Mouse (Mus musculus): ENCODE data around the gene Plekha6. TPM values are rescaled to one million over a fixed set of nuclear protein-coding genes. Genes with fewer than 3 reads are reported as not detected.

The Plekha6 gene
- total RNA-seq, 2 experiments from 2014 or later, result 72.2 to 84.2 TPM

DNA sequence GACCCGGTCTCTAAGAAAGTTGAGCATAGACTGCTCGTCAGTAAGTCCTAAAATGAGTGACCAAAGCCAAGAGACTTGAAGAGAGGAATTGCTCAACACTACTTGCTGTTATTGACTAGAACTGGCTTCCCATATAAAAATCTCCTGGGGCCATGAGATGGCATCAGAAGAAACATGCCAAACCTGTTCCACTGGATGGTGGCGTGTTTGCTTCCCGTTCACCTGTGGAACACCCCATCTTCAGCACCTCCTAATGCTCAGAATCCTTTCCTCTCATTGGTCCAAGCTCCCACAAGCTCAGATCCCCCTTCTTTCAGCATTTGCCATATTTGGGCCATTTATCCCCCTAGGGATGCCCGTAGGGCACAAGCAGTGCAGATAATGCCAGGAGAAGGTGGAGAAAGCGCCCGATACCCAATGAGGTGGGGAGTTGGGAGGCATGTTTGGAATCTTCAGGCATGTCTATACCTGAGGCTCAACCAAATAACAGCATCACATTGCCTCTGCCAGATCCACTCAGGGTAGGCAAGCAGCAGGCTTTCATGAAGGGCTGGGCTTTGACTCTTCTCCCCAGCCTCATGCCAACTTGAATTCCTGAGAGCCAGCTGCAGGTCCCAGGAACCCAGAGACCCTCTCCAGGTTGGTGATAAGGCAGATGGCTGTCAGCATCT lies 67.6 kb downstream of the Plekha6 start:
- intact Hi-C loops (cut with DNase I), result no loop called here
- DNase-seq (ENCODE audit: low spot score in 2 of 2), result no peak

DNA sequence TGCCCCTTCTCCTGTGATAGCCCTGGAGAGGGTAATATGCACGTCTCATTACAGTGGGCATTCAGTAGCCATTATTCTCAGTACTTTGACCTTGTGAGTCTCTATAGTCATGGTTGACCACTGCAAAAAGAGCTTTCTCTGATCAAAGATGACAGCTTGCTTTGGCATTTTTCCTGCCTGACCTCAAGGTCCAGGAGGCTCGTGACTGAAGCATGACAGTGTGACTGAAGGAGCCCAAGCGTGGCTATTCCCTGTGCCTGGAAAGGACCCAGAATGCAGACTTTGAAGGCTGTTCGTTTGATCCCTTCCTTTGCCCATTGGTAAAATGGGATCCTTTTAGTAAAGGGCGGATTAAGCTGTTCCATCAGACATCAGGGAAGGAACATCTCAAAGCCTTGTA lies 71.9 kb downstream of the Plekha6 start:
- intact Hi-C loops (cut with DNase I), result no loop called here
- no peak for DNase-seq (ENCODE audit: low spot score in 2 of 2)

DNA sequence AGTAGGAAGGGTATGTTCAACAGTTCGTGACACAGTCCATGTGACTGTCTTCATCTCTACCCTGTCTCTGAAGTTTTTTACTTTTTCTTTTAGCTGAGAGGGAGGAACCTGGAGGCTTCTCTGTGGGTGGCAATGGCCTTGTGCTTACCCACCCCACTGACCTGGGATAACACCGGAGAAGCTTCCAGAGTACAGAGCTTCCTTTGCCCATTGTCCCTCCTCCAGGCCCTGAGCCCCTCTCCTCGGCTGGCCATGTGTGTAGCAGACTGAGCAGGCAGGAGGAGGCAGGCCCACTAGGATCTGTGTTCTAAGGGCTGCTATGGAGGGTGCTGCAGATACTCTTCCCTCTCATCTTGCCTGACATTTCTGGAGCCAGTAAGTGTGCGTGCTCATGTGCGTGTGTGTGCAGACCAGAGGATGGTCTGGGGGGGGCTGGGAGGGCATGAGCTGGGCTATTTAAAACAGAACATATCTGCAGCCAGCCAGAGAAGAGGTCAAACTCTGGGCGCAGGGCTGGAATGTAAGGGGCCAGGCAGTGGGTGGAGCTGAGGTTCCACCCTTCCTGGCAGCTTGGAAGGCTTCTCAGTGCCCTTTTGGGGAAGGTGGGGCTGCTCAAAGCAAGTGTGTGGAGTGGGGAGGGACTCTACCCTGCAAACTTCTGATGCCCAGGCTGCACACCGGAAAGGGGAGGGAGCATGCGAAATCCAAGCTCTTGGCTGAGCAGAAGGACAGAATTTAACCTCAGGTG lies 72.9 kb downstream of the Plekha6 start:
- no peak for DNase-seq (ENCODE audit: low spot score in 2 of 2)
- intact Hi-C loops (cut with DNase I), result no loop called here

GRCm38 (mm10) chr1:133237670-133238069 lies 73.7 kb downstream of the Plekha6 start:
- intact Hi-C loops (cut with DNase I), result no loop called here
- peak; percentile 41 to 83 for DNase-seq (ENCODE audit: low spot score in 2 of 2)

- intact Hi-C loops (cut with DNase I), result no loop called here
- peak in 1 of 2 experiments; percentile 92 for DNase-seq (ENCODE audit: low spot score in 2 of 2)
These were observed 75.3 kb downstream of the Plekha6 start for GRCm38 (mm10) chr1:133239121-133239812.

DNA sequence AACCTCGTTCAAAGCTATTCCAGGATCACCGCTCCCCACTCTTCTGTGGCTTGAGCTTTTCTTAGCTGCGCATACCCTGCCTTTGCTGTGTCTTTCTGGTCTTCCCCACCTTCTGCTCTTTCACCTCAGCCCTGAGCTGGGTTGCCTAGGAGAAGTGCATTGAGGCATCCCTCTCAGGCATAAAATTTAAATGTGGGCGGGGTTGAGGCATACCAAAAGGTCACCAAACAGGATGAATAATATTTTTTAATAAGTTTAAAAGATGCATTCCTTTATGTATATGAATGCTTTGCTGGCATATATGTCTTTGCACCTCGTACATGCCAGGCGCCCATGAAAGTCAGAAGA lies 75.8 kb downstream of the Plekha6 start:
- no peak for DNase-seq (ENCODE audit: low spot score in 2 of 2)
- intact Hi-C loops (cut with DNase I), result no loop called here

DNA sequence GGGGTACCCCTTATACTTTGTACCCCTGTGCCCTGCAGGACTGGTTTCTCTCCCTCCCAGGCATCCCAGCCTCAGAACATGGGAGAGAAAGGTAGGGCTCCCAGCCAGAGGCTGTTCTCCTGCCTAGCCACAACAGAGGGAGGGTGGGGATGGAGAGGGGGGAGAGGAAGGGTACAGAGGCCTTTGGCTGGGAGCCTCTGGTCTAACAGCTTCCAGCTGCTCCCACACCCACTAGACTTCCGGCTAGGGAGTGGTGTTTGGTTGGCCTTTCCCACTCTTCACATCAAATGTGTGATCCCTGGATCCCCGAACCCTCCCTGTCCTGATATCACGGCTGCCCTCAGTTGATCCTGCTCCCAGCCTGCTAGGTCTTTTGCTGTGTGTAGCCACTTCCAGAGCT lies 76.9 kb downstream of the Plekha6 start:
- intact Hi-C loops (cut with DNase I), result no loop called here
- DNase-seq (ENCODE audit: low spot score in 2 of 2), result no peak

DNA sequence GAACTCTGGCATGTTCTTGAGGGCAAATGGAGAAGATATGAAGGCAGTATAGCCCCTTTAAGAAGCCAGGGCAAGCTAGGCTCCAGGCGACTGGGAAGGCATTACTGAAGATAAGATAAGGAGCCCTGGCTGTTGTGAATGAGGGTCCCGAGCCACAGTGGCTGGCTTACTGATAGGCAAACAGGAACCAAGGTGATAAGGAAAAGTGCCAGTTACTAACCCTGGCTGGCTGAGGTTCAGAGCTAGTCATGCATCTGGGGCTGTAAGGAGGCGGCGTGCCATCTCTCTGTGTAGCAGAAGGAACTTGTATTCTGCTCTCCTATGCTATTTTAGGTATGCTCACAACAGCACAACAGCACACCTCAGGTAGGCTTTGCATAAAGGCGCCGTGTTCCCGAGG lies 80.7 kb downstream of the Plekha6 start:
- intact Hi-C loops (cut with DNase I), result no loop called here
- no peak for DNase-seq (ENCODE audit: low spot score in 2 of 2)

DNA sequence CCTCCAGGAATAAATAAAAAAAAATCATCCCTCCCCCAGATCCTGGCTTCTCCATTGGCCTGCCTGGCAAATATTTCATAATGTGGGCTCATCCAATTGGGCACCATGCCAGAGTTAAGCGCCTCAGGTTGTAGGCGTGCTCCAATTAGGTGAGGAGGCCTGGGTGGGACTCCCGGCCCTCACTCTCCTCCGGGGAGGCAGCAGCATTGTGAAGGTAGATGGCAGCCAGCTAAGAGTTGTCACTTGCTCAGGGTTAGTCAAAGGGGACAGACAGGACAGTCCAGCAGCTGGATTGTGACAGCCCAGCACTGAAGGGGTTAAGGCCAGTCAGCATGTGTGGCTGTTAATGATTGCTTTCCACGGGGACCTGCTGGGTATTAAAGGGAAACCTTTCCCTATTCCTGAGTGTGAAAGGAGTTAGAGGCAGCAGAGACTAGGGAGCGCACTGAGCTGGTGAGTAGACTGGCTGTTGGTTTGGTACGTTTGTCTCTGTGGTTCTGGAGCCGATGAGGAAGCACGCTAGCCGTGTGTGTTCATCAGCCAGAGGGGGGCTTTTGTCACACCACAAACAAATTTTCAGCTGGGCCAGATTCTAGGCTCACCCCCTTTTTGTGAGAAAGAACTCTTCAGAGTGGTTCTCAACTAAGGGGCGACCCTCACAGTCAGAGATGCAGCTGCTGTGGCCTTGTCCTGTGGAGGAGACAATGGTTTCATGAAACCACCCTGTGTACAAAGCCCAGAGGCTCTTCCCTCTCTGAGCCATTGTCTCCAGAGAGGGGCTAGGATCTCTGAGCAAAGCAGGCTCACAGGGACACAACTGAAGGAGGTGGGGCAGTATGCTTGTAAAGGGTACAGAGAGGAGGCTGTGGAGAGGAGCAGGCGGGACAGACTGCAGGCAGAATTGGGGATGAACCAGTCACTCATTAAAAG lies 81.9 kb downstream of the Plekha6 start:
- intact Hi-C loops (cut with DNase I), result no loop called here
- no peak for DNase-seq (ENCODE audit: low spot score in 2 of 2)

- no peak for DNase-seq (ENCODE audit: low spot score in 2 of 2)
- intact Hi-C loops (cut with DNase I), result no loop called here
These were observed 83.2 kb downstream of the Plekha6 start for GRCm38 (mm10) chr1:133247189-133247588.

GRCm38 (mm10) chr1:133250761-133251160 lies 86.8 kb downstream of the Plekha6 start:
- intact Hi-C loops (cut with DNase I), result no loop called here
- DNase-seq (ENCODE audit: low spot score in 2 of 2), result no peak

DNA sequence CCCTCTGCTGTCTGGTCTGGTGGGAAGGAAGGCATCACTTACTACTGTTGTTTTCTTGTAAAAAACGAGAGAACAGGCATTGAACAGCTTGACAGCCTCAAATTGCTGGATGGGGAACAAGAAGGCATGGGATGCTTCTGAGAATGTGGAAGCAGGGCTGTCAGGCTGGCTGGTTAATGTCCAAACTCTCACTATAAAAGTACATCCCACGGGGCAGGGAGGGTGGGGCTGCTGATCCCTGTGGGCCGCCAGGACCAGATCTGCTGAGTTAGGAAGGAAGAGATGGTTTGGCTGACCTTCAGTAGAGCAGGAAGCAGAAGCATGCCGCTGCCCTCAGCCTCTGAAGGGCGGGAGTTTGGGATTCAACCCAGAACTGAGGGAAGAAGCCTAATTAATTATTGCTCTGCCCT lies 87.6 kb downstream of the Plekha6 start:
- DNase-seq (ENCODE audit: low spot score in 2 of 2), result no peak
- intact Hi-C loops (cut with DNase I), result no loop called here

DNA sequence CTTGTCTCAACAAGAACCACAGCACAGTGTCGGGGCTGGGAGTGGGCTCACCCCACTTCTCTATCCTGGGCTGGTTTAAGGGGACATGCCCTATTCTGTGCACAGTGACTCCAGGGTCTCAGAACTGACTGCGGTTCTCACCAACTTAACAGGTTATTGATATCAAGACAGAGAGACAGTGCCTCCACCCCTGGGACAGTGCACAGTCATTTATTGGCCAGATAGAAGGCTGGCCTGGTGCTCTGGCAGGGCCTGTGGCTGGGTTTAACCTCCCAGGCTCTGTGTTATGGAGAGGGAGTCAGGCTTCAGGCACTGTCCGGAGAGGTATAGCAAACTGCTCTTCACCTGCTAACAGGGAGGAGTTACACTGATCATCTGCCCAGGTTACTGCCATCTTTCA lies 88.2 kb downstream of the Plekha6 start:
- no peak for DNase-seq (ENCODE audit: low spot score in 2 of 2)
- intact Hi-C loops (cut with DNase I), result no loop called here

- no peak for DNase-seq (ENCODE audit: low spot score in 2 of 2)
- intact Hi-C loops (cut with DNase I), result no loop called here
These were observed 89.0 kb downstream of the Plekha6 start for GRCm38 (mm10) chr1:133252801-133253531.

- no peak for DNase-seq (ENCODE audit: low spot score in 2 of 2)
- intact Hi-C loops (cut with DNase I), result no loop called here
These were observed 89.5 kb downstream of the Plekha6 start for GRCm38 (mm10) chr1:133253532-133253866.

DNA sequence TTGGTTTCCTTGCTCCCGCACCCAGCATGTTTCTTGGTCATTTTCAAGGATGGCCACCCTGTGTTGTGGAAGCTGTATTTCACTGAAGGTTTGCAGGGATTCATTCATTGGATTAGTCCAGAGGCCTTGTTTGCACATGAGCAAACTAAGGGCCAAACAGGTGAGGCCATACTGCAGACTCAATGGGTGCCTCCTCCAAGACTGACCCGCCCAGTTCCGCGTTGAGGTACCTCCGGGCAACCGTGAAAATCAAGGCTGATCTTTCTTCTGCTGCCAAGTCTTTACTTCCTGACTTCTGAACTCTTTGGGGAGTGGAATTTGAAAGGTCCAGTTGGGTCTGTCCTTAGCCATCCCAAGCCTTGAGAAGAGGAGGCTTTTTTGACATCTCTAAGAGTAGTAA lies 90.2 kb downstream of the Plekha6 start:
- intact Hi-C loops (cut with DNase I), result no loop called here
- no peak for DNase-seq (ENCODE audit: low spot score in 2 of 2)

DNA sequence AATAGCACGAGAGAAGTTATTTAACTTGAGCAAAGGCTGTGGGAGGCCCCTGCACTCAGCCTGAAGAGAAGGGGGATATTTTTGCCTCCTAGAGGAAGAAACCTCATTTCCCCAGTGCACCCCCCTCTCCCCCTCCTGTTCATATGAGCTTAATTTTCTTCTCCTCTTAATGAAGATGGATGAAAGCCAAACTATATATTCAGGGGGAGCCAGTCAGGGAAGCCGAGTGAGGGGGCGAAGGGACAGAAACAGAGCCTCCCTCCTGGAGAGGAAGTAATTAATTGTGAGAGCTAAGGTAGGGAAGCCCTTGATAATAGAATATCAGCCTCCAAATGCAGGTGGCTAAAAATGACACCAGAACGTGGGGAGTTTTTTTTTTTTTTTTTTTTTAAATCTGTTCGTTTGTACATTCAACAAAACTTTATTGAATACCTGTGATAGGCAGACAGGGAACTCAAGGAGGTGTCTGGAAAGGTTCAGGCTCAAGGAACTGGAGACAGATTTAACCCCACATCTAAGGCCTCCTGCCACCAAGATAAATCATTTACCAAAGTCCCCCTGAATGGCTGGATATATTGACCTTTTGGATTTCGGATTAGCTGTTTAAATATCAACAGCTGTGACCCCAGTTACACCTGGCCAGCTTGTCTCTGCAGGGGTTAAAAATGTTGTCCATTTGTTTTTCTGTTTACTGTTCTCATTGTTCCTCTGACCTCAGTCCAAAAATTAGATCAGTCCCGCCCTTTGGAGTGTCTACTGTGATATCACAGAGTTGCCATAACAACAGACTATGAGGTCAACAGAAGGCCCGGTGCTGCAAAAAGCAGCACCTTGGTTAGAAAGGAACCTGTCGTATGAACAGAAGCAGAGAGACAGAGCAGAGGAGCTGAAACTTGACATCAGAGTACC lies 91.1 kb downstream of the Plekha6 start:
- no peak for DNase-seq (ENCODE audit: low spot score in 2 of 2)
- intact Hi-C loops (cut with DNase I), result no loop called here

DNA sequence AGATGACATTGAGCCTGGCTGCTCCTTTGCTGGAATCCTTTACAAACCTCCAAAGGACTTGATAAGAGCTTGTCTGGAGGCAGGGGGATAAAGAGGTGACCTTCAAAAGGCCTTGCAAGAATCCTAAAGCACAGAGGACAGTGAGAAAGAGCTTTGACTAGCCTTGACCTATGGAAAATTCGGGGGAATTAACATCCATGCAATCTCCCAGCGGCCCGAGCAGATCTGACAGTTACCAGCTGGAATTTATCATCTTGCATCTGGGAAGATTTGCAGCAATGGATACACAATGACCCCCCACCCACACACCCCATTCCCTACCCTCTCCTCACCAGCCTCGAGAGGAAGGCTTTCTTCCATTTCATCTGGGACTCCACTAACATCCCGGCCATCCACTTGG lies 91.8 kb downstream of the Plekha6 start:
- DNase-seq (ENCODE audit: low spot score in 2 of 2), result no peak
- intact Hi-C loops (cut with DNase I), result no loop called here
